Mouse (Mus musculus): ENCODE measurements around the gene Aoc3. TPM values are rescaled to one million over a fixed set of nuclear protein-coding genes. Genes with fewer than 3 reads are reported as not detected.
"Not testable (repeated sequence)": the region's sequence is repeated elsewhere in the genome, so short reads cannot be mapped to it uniquely, and the experiment has no call there.

The Aoc3 gene
- polyA plus RNA-seq, 1 experiment from 2014 or later, result 0.10 TPM

- H3K36me3 ChIP-seq (ENCODE audit: control insufficient read depth, insufficient read depth), result peaks cover 38% of the 10 kb centered on the region
- WGBS, result 94% methylated on average over 5 of the region's 5 CpGs
These were observed 5.6 kb upstream of the Aoc3 start, which contains the start of gene Aoc2 for GRCm38 (mm10) chr11:101324763-101325162. Aoc2 (plus strand) TSS chr11:101325063.

GRCm38 (mm10) chr11:101325201-101325600 is 5.2 kb upstream of the Aoc3 start:
- not testable (repeated sequence) for H3K4me1 ChIP-seq (replicated peaks; ENCODE audit: control insufficient read depth, insufficient read depth, low read length); H3K4me3 ChIP-seq (replicated peaks; ENCODE audit: low read length); ATAC-seq; H3K9ac ChIP-seq (replicated peaks; ENCODE audit: low read depth, low read length); H3K27ac ChIP-seq (ENCODE audit: low read length); H3K27me3 ChIP-seq (replicated peaks; ENCODE audit: control insufficient read depth, insufficient read depth, low read length); H3K9me3 ChIP-seq (ENCODE audit: control insufficient read depth, low read length); H3K4me2 ChIP-seq (ENCODE audit: low read length)
- peaks cover 34% of the 10 kb centered on the region for H3K36me3 ChIP-seq (ENCODE audit: control insufficient read depth, insufficient read depth)
- 94% methylated on average over 11 of the region's 11 CpGs for WGBS

More at GRCm38 (mm10) chr11:101324763-101325162, 5.6 kb upstream of the Aoc3 start, which contains the start of gene Aoc2:
- Histone ChIP-seq H3K4me1 (replicated peaks; ENCODE audit: control insufficient read depth, insufficient read depth, low read length) (peaks cover 3% of the 10 kb centered on the region; the same call in 1 of the 2 replicates), H3K4me3 (replicated peaks; ENCODE audit: low read length) (no peak within 1 kb of the TSS), H3K9me3 (ENCODE audit: control insufficient read depth, low read length) (no peaks in the 10 kb centered on the region), H3K9ac (replicated peaks; ENCODE audit: low read depth, low read length) (no peak within 1 kb of the TSS), H3K4me2 (ENCODE audit: low read length) (no peak within 1 kb of the TSS), H3K27ac (ENCODE audit: low read length) (no peak within 1 kb of the TSS), H3K27me3 (replicated peaks; ENCODE audit: control insufficient read depth, insufficient read depth, low read length) (no peaks in the 10 kb centered on the region)
- no peak for ATAC-seq

GRCm38 (mm10) chr11:101326147-101326546 is 4.3 kb upstream of the Aoc3 start:
- ATAC-seq, result no peak
- peaks cover 3% of the 10 kb centered on the region; the same call in 1 of the 2 replicates for H3K4me1 ChIP-seq (replicated peaks; ENCODE audit: control insufficient read depth, insufficient read depth, low read length)
- H3K9me3 ChIP-seq (ENCODE audit: control insufficient read depth, low read length), result no peaks in the 10 kb centered on the region
- no peak overlapping the region for H3K9ac ChIP-seq (replicated peaks; ENCODE audit: low read depth, low read length)
- H3K4me2 ChIP-seq (ENCODE audit: low read length), result no peak overlapping the region
- H3K27ac ChIP-seq (ENCODE audit: low read length), result no peak overlapping the region
- WGBS, result 90% methylated on average over 11 of the region's 11 CpGs
- H3K36me3 ChIP-seq (ENCODE audit: control insufficient read depth, insufficient read depth), result peaks cover 27% of the 10 kb centered on the region
- H3K4me3 ChIP-seq (replicated peaks; ENCODE audit: low read length), result no peak overlapping the region
- no peaks in the 10 kb centered on the region for H3K27me3 ChIP-seq (replicated peaks; ENCODE audit: control insufficient read depth, insufficient read depth, low read length)

- 54% methylated on average over 3 of the region's 3 CpGs for WGBS
- no peak for ATAC-seq
- no peak overlapping the region for H3K9ac ChIP-seq (replicated peaks; ENCODE audit: low read depth, low read length)
These were observed 3.1 kb upstream of the Aoc3 start for GRCm38 (mm10) chr11:101327311-101327710.

GRCm38 (mm10) chr11:101328941-101329635 is 1.3 kb upstream of the Aoc3 start:
- H3K27ac ChIP-seq (ENCODE audit: low read length), result no peak overlapping the region
- ATAC-seq, result no peak
- H3K4me1 ChIP-seq (replicated peaks; ENCODE audit: control insufficient read depth, insufficient read depth, low read length), result peaks cover 3% of the 10 kb centered on the region; the same call in 1 of the 2 replicates
- H3K4me2 ChIP-seq (ENCODE audit: low read length), result no peak overlapping the region
- no peak overlapping the region for H3K9ac ChIP-seq (replicated peaks; ENCODE audit: low read depth, low read length)
- no peak overlapping the region for H3K4me3 ChIP-seq (replicated peaks; ENCODE audit: low read length)
- H3K36me3 ChIP-seq (ENCODE audit: control insufficient read depth, insufficient read depth), result peaks cover 10% of the 10 kb centered on the region
- no peaks in the 10 kb centered on the region for H3K27me3 ChIP-seq (replicated peaks; ENCODE audit: control insufficient read depth, insufficient read depth, low read length)
- 81% methylated on average over 6 of the region's 6 CpGs for WGBS
- H3K9me3 ChIP-seq (ENCODE audit: control insufficient read depth, low read length), result no peaks in the 10 kb centered on the region

More at GRCm38 (mm10) chr11:101327311-101327710, 3.1 kb upstream of the Aoc3 start:
- Histone ChIP-seq H3K36me3 (ENCODE audit: control insufficient read depth, insufficient read depth) (peaks cover 17% of the 10 kb centered on the region), H3K4me3 (replicated peaks; ENCODE audit: low read length) (no peak overlapping the region), H3K4me2 (ENCODE audit: low read length) (no peak overlapping the region), H3K27me3 (replicated peaks; ENCODE audit: control insufficient read depth, insufficient read depth, low read length) (no peaks in the 10 kb centered on the region), H3K4me1 (replicated peaks; ENCODE audit: control insufficient read depth, insufficient read depth, low read length) (peaks cover 3% of the 10 kb centered on the region; the same call in 1 of the 2 replicates), H3K9me3 (ENCODE audit: control insufficient read depth, low read length) (no peaks in the 10 kb centered on the region), H3K27ac (ENCODE audit: low read length) (no peak overlapping the region)

- H3K9ac ChIP-seq (replicated peaks; ENCODE audit: low read depth, low read length); H3K27ac ChIP-seq (ENCODE audit: low read length); H3K36me3 ChIP-seq (ENCODE audit: control insufficient read depth, insufficient read depth); H3K9me3 ChIP-seq (ENCODE audit: control insufficient read depth, low read length); H3K27me3 ChIP-seq (replicated peaks; ENCODE audit: control insufficient read depth, insufficient read depth, low read length); H3K4me2 ChIP-seq (ENCODE audit: low read length); ATAC-seq; H3K4me1 ChIP-seq (replicated peaks; ENCODE audit: control insufficient read depth, insufficient read depth, low read length); H3K4me3 ChIP-seq (replicated peaks; ENCODE audit: low read length): not testable (repeated sequence)
- 89% methylated on average over 6 of the region's 6 CpGs for WGBS
These were observed 556 bp downstream of the Aoc3 start for GRCm38 (mm10) chr11:101330961-101331360.

GRCm38 (mm10) chr11:101332537-101332936 is 2.1 kb downstream of the Aoc3 start:
- H3K27me3 ChIP-seq (replicated peaks; ENCODE audit: control insufficient read depth, insufficient read depth, low read length), result no peaks in the 10 kb centered on the region
- H3K9ac ChIP-seq (replicated peaks; ENCODE audit: low read depth, low read length), result no peak overlapping the region
- H3K4me3 ChIP-seq (replicated peaks; ENCODE audit: low read length), result no peak overlapping the region
- no peak overlapping the region for H3K27ac ChIP-seq (ENCODE audit: low read length)
- 85% methylated on average over 3 of the region's 3 CpGs for WGBS
- ATAC-seq, result no peak
- no peaks in the 10 kb centered on the region for H3K9me3 ChIP-seq (ENCODE audit: control insufficient read depth, low read length)
- H3K36me3 ChIP-seq (ENCODE audit: control insufficient read depth, insufficient read depth), result no peaks in the 10 kb centered on the region
- peaks cover 4% of the 10 kb centered on the region for H3K4me1 ChIP-seq (replicated peaks; ENCODE audit: control insufficient read depth, insufficient read depth, low read length)
- H3K4me2 ChIP-seq (ENCODE audit: low read length), result no peak overlapping the region

- Histone ChIP-seq H3K36me3 (ENCODE audit: control insufficient read depth, insufficient read depth) (no peaks in the 10 kb centered on the region), H3K27ac (ENCODE audit: low read length) (no peak overlapping the region), H3K9me3 (ENCODE audit: control insufficient read depth, low read length) (no peaks in the 10 kb centered on the region), H3K27me3 (replicated peaks; ENCODE audit: control insufficient read depth, insufficient read depth, low read length) (no peaks in the 10 kb centered on the region), H3K4me2 (ENCODE audit: low read length) (no peak overlapping the region), H3K9ac (replicated peaks; ENCODE audit: low read depth, low read length) (no peak overlapping the region), H3K4me3 (replicated peaks; ENCODE audit: low read length) (no peak overlapping the region), H3K4me1 (replicated peaks; ENCODE audit: control insufficient read depth, insufficient read depth, low read length) (peaks cover 8% of the 10 kb centered on the region)
- WGBS, result 31% methylated on average over 10 of the region's 10 CpGs
- no peak for ATAC-seq
These were observed 3.6 kb downstream of the Aoc3 start for GRCm38 (mm10) chr11:101334023-101334422.

- peaks cover 8% of the 10 kb centered on the region for H3K4me1 ChIP-seq (replicated peaks; ENCODE audit: control insufficient read depth, insufficient read depth, low read length)
- no peak for ATAC-seq
- H3K27me3 ChIP-seq (replicated peaks; ENCODE audit: control insufficient read depth, insufficient read depth, low read length), result no peaks in the 10 kb centered on the region
- H3K27ac ChIP-seq (ENCODE audit: low read length), result no peak overlapping the region
- no peak overlapping the region for H3K9ac ChIP-seq (replicated peaks; ENCODE audit: low read depth, low read length)
- 5% methylated on average over 6 of the region's 6 CpGs for WGBS
- H3K4me3 ChIP-seq (replicated peaks; ENCODE audit: low read length), result no peak overlapping the region
- no peak overlapping the region for H3K4me2 ChIP-seq (ENCODE audit: low read length)
- no peaks in the 10 kb centered on the region for H3K36me3 ChIP-seq (ENCODE audit: control insufficient read depth, insufficient read depth)
- no peaks in the 10 kb centered on the region for H3K9me3 ChIP-seq (ENCODE audit: control insufficient read depth, low read length)
These were observed 4.1 kb downstream of the Aoc3 start for GRCm38 (mm10) chr11:101334516-101334915.

Data from forebrain, embryonic 16.5 days (tissue).